17 mouse cellular contexts compared by ENCODE assay signal in the genomic region with DNA sequence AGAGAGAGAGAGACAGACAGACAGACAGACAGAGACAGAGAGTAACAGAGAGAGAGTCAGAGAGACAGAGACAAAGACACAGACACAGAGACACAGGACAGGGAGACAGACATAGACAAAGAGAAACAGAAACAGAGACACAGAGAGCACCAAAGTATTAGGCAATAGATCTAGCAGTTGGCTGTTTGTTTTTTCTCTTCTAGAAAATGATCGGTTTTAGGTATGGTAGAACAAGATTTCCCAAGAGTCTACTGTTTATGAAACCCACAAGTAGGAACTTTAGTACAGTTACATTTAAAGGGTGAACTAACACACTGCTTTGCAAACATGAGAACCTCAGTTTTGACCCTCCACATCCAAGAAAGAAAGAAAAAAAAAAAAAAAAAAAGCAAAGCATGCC.
"Had no signal": no experiment of that assay in that cellular context is flagged by ENCODE, and none has a peak within 500 bp of the region (broad histone marks: within the 10 kb centered on the region; RNA-seq: fewer than 3 reads in every experiment).

No protein-coding gene starts in this region.

- DNase-seq: gastrocnemius, adult 2 months; gastrocnemius, postnatal 10 days; gastrocnemius, postnatal 25 days; heart, adult 11 months; heart, adult 2 months; heart, postnatal 14 days; heart, postnatal 36 days; kidney, adult 18-20 months; kidney, adult 8-10 months; kidney, postnatal 10 days; kidney, postnatal 36 days; layer of hippocampus, adult 9-11 months; layer of hippocampus, postnatal 36 days; left cerebral cortex, postnatal 4 days had no signal

- ATAC-seq: hindbrain, postnatal 0 days; intestine, postnatal 0 days; liver, embryonic 12.5 days had no signal
